Mouse (Mus musculus) erythroid progenitor cell, adult 5-6 weeks (primary cell): ENCODE measurements around the gene Gm20388. TPM values are rescaled to one million over a fixed set of nuclear protein-coding genes. Genes with fewer than 3 reads are reported as not detected.

Experiments used
- ATAC-seq: replicated peaks from 2 replicates; pipeline ENCODE4 v1.8.0; 2016; ENCODE audit warnings: moderate number of reproducible peaks, mild to moderate bottlenecking, moderate TSS enrichment, inconsistent platforms; ENCODE audit not compliant: poor library complexity, low FRiP score, severe bottlenecking
- total RNA-seq, 2 experiments: library from RNA; stranded (forward) in 1 of 2; stranded (reverse) in 1 of 2; fragments of 150-400 nt in 1 of 2; fragments of 186-747, 209-891 nt in 1 of 2; gene quantifications; 2 replicates each; pipeline versions ENCODE4 v1.2.3 to v1.2.4; 2015 to 2017; ENCODE audit warnings: low replicate concordance in 2 of 2

Gm20388 gene
- total RNA-seq, 2 experiments from 2014 or later: 4.2 TPM; not detected in 1

DNA sequence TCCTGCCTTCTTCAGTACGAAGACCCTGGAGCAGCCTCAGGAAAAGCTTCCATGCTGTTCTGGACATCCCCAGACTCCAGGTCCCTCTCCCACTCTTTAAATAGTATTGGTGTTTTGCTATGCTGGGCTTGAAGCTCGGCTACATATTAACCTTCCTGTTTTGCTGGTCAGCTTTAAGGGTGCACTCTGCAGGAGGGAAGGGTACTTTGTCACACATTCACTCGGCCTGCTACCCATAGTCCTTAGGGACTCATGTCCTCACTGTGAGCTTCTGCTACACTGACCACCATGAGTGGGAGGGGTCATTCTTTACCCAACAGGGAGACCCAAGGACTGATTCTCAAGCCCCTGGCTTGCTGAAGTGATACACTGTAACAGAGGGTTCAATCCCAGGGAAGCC, 2520.0 kb downstream of the Gm20388 start:
- ATAC-seq: no peak

DNA sequence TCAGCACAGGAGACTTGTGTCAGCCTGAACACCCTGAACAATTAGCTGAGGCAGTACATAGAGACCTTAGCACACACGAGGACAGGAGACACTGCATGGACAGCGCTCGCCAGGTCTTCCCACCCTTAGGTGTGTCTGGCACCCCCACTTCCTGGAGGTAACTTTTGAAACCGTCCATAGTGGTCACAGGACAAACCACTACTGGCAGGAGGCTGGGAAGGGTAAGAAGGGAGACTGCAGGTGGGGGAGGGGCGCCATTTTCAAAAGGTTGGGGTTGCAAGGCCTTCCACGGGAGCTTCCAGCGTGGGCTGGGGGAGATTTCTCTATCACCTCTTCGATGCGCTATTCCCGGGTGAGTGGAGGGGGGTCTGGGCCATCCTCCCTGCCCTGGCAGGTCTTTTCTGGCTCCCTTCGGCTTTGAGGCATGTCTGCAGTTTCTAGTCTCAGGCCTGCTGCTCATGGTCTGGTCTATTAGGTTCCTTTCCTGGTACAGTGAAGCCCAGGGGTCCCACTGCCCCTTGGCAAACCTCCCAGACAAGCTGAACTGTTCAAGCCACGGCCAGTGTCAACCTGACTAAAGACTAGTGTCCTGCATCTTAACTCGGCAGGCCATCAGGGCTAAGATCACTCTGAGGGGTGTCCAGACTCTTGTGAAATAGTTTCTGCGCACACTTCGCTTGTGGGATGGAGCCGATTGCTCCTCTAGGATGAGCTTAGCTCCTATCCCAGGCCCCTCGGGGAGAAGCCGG, 2521.2 kb downstream of the Gm20388 start:
- ATAC-seq: no peak

DNA sequence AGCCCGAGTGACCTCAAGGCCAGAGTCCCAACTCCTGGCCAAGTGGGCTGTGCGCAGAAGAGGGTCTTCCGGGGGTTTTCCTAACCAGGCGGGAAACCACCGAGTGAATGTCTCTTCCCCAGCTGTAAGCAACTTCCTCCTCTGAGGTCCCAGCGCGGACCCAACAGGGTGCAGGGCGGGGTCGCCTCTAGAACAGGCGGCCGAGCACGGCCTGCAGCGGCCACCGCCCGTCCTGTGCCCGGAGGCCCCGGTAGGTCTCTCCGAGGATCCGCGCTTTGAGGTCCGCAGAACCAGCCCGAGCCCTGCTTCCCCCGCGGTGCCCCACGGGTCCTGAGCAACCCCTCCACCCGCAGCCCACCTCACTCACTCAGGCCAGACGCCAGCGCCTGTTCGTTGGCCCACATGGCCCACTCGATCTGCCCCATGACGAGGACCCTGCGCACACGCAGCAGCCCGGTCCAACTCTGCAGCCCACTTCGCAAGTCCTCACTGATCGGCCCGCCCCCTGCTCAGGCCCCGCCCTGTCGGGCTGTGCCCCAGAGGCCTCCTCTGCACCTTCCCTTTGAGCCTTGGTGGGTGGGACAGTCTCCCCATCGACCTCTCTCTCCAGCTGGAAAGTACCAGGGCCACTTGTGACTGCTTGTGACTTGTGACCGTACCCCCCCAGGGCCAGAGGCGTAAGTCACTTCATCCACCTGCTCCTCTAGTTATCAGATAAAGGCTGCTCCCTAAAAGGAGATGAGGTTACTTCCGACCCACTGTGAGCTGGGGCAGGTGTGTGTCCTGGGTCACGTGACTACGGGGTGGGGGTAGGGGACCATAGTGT, 2522.0 kb downstream of the Gm20388 start, which contains the start of gene Cyba:
TSS of gene Cyba (minus strand) at position 488 of the 826 bp plus-strand sequence.
- ATAC-seq: no peak

GRCm38 (mm10) chr8:122433269-122433905, 2522.7 kb downstream of the Gm20388 start:
- ATAC-seq: no peak

DNA sequence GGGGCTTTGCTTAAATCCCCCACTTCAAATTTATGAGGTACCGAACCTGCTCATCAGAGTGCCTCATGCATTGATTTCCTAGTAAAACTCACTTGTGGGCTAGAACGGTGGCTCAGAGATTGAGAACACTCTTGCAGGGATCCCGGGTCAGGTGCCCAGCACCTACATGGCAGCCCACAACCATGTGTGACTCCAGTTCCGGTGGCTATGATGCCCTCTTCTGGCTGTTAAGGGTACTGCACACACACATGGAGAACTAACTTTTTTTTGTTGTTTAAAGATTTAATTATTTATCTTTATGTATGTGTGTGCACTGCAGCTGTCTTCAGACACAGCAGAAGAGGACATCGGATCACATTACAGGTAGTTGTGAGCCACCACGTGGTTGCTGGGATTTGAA, 2524.7 kb downstream of the Gm20388 start:
- ATAC-seq: no peak

DNA sequence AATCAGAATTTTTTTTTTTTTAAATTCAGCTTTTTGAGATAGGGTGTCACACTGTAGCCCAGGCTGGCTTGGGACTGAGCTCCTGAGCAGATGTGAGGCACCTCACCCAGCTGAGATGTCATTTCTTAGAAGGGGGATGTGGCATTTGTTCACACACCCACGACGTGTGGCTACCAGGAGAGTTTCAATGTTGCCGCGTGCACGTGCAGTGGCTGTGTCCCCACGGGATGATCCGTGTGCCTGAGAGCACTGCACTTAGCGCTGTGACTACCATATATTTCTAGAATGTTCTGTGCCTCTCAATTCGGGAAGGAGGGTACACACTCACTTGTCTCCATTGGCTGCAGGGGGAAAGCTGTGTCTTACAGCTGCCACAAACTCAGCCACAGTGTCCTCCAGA, 2525.5 kb downstream of the Gm20388 start:
- no peak for ATAC-seq

GRCm38 (mm10) chr8:122436586-122437125, 2526.0 kb downstream of the Gm20388 start:
- no peak for ATAC-seq

DNA sequence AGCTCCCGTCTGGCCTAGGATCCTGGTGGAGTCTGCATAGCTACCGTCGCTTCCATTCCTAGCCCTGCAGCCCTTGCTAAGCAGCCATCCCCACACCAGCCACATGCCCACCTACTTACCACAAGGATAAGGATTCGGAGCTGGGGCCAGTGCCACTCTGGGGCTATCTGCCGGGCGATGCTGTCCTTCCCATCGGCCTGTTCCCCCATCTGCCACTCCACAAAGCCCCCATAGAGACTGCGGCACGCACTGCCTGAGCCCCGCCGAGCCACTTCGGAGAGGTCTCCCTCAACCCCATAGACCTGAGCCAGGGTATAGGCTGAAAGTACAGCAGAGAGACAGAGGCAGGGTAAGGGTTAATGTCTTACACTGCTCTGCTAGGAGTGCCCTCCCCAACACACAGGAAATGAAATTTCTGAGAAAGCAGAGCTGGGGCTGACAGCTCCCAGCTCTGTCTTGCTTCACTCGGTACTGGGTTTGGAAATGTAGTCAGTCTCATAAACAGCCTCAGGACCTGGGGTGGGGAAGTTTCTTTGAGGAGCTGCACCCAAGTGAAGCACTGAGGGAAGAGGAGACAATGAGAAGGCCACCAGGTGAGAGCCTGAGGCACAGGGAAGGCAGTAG, 2527.2 kb downstream of the Gm20388 start:
- ATAC-seq: no peak

DNA sequence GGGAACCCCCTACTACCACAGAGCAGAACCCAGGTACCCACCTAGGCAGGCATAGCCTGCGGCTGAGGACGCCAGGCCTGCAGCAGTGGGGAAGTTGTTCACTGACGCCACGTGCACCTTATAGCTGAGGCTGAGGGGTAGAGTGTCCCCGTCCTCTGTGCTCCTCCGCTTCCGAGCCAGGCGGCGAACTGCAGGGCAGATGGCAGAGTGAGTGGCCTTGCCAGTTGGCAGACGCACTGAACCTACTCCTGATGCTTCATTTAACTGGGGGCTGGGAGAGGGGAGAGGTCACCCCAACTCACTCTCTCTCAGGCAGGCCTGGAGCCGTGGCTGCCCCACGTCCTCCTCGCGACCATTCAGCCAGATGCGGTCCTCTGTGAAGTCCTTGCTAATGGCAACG, 2528.7 kb downstream of the Gm20388 start:
- no peak for ATAC-seq

- no peak for ATAC-seq
Observed at GRCm38 (mm10) chr8:122441326-122441725, 2530.7 kb downstream of the Gm20388 start.

- no peak for ATAC-seq
Observed at GRCm38 (mm10) chr8:122442356-122442755, 2531.7 kb downstream of the Gm20388 start.

DNA sequence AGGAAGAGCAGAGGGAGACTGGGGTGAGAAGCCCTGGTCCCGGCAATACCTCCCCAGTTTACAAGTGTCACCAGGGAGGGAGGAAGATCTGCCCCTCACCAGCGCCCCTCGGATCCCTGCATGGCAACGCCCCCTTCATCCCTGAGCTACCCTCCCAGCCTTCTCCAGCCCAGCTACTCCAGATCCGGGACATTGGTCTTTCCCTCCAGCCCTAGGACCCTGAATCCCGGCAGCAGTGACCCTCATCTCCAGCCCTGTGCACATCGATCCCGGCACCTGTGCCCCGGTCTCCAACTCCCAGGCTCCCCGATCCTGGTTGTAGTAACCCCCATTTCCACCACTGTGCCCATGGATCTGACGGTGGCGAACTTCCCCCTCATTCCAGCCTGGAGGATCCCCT, 2532.1 kb downstream of the Gm20388 start:
- ATAC-seq: no peak

DNA sequence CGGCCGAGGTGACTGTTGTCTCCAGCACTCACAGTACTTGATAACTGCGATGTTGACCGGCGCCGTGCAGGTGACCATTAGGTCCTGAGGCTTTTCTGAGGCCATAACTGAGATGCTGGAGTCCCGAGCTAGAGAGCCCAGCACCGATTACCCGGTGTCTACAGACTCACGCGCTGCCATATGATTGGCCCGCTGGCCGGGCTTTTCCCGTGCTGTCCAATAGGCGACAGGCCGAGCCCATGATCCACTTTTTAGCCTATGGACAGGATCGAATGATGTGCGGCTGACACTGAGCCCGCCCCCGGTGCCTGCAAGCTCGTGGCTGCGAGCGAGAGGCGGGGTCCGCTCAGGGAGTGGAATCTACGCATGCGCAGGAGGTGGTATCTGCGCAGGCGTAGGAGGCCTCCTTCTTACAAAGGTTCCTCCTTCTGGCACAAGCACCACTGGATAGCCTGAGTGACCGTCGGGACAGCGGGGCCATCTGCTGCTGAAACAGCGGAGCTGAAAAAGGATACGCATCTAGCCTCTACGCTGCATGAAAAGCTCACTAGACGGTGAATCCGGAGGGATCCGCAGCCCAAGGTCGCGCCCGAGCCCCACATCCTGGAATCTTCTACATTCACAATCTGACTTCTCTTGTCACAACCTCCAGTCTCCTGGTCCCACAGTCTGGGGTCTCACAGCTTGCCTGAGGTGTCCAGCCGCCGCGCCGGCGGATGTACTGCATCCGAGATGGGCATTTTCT, 2532.8 kb downstream of the Gm20388 start, which contains the start of gene Mvd:
TSS of gene Mvd (minus strand) at position 161 of the 745 bp plus-strand sequence.
- ATAC-seq: peak; percentile 92

- ATAC-seq: peak; percentile 72
Observed at GRCm38 (mm10) chr8:122444058-122444748, 2533.6 kb downstream of the Gm20388 start.

GRCm38 (mm10) chr8:122445203-122445602, 2534.6 kb downstream of the Gm20388 start:
- ATAC-seq: no peak

- ATAC-seq: no peak
Observed at GRCm38 (mm10) chr8:122451161-122451703, 2540.6 kb downstream of the Gm20388 start.

GRCm38 (mm10) chr8:122452154-122452553, 2541.5 kb downstream of the Gm20388 start:
- no peak for ATAC-seq

DNA sequence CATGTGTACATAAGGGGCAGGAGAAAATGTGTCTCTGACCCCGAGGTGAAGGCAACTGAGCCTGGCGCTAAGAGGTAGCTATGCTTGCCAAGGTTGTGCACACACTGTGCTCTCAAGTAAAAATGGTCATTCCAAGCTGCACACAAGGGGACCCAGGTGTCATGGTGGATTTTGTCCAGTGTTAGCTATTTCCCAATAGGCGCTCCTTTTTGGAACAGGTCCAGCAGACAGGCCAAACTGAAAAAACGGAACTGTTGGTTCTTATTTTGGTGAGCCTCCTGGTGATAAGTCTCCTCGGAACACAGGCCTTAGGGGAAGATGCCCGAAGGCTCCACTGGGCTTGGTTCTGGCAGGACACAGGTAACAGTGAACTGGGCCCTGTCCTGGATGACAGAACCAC, 2543.8 kb downstream of the Gm20388 start:
- ATAC-seq: no peak
